7 mouse cellular contexts compared by ENCODE assay signal in the genomic region with DNA sequence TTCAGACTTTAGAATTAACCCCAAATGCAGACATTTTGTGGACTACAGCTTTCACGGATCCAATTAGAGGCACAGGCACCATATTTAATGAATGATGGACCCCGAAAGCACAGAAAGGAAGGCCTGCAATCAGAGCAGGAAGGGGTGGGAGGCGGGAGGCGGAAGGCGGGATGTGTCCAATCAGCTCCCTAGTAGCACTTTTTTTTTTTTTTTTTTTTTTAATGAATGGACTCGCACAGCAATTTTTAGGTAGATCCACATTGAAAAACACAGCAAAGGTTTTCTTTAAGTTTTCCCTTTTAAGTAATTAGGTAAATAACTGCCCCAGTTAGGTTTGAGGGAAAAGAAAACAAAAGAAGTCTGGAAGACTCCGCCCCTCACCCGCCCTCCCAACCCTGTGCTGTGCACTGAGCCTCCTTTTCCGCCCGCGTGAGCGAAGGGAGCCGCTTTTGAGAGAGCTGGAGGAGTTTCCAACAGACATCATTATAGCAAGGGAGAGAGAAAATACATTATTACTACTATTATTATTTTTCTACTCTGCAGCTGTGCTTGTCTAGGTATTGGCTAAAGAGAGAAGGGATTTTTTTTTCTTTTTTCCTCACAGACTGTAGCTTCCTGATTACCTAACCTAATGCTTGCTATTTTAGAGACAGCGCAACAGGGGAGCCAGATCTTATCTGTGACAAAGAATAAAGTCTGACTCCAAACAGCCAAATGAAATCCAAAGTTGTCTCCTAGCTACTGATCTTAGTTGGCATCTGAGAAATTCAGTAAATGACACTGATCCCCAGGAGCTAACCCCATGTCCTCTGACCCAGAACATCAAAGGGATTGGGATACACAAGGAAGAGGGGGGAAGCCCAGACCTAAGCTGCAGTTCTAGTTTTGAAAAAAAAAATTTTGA.
DNase-seq lines count a peak whose midpoint lies in the region; ATAC-seq lines count a peak whose summit lies in the region.

No protein-coding gene starts in this region.

- no peaks in the 10 kb centered on the region for H3K36me3 ChIP-seq in forebrain, embryonic 12.5 days (replicated peaks)
- no peaks in the 10 kb centered on the region for H3K36me3 ChIP-seq in midbrain, embryonic 13.5 days

- H3K27me3 ChIP-seq in forebrain, embryonic 12.5 days: 0 out of 2 replicates have a peak, but pooled peaks cover 4% of the 10 kb centered on the region
- no peaks in the 10 kb centered on the region for H3K27me3 ChIP-seq in midbrain, embryonic 13.5 days

- peak overlapping the region; percentile 43 for H3K27ac ChIP-seq in forebrain, embryonic 12.5 days
- peak overlapping the region; percentile 55 for H3K27ac ChIP-seq in midbrain, embryonic 13.5 days

- H3K9ac ChIP-seq in forebrain, embryonic 12.5 days: no peak overlapping the region
- peak overlapping the region; percentile 32 for H3K9ac ChIP-seq in midbrain, embryonic 13.5 days (replicated peaks)

- DNase-seq in right cerebral cortex, postnatal 4 days: peak; percentile 32
- DNase-seq in right cerebral cortex, postnatal 14 days: no peak
- peak; percentile 17 for DNase-seq in kidney, postnatal 10 days
- DNase-seq in thymus, postnatal 10 days (ENCODE audit: low spot score in 2 of 2): no peak
- no peak for DNase-seq in left cerebral cortex, adult 8-10 months (ENCODE audit: low spot score in 2 of 2)

- peak overlapping the region; percentile 42 for H3K4me2 ChIP-seq in forebrain, embryonic 12.5 days
- H3K4me2 ChIP-seq in midbrain, embryonic 13.5 days (replicated peaks): peak overlapping the region; percentile 45

- WGBS in forebrain, embryonic 12.5 days: 12% methylated on average over 14 of the region's 14 CpGs
- under 1% methylated on average over 14 of the region's 14 CpGs for WGBS in midbrain, embryonic 13.5 days

- peak; percentile 83 for ATAC-seq in forebrain, embryonic 12.5 days (ENCODE audit: low FRiP score)
- ATAC-seq in midbrain, embryonic 13.5 days: peak; percentile 89

- peak overlapping the region; percentile 23 for H3K4me3 ChIP-seq in forebrain, embryonic 12.5 days (replicated peaks)
- H3K4me3 ChIP-seq in midbrain, embryonic 13.5 days (replicated peaks): peak overlapping the region; percentile 35

- no peaks in the 10 kb centered on the region for H3K9me3 ChIP-seq in forebrain, embryonic 12.5 days
- H3K9me3 ChIP-seq in midbrain, embryonic 13.5 days: no peaks in the 10 kb centered on the region

- H3K4me1 ChIP-seq in forebrain, embryonic 12.5 days: peaks cover 26% of the 10 kb centered on the region
- H3K4me1 ChIP-seq in midbrain, embryonic 13.5 days (replicated peaks): peaks cover 25% of the 10 kb centered on the region

Comparison
In these comparisons a context has a peak if more than half of its experiments do, and no peak if none do; other contexts are left out.
1. DNase-seq: peak in right cerebral cortex, postnatal 4 days (single experiment) and kidney, postnatal 10 days (single experiment); none in right cerebral cortex, postnatal 14 days (single experiment), thymus, postnatal 10 days (0 of 2) and left cerebral cortex, adult 8-10 months (0 of 2).